Mouse (Mus musculus) layer of hippocampus, adult 2 months (tissue): ENCODE results near the gene Wnt3a. TPM values are rescaled to one million over a fixed set of nuclear protein-coding genes. Genes with fewer than 3 reads are reported as not detected.
A peak's percentile ranks its signal among the peaks of the same experiment; 100 is the strongest.

Experiments used
- DNase-seq, 2 experiments: peaks; one replicate each; pipeline ENCODE4 v3.0.0; 2022; ENCODE audit warnings: low spot score in 2 of 2
- H3K27ac ChIP-seq: fragments of 200-600 bp; 2 replicates; pipeline ENCODE4 v1.8.1; 2022
- H3K4me3 ChIP-seq: fragments of 200-600 bp; 2 replicates; pipeline ENCODE4 v1.8.1; 2022; ENCODE audit warnings: mild to moderate bottlenecking
- CTCF ChIP-seq: fragments of 200-600 bp; conservative IDR thresholded peaks from 2 replicates; pipeline ENCODE4 v1.8.1; 2022; ENCODE audit warnings: antibody characterized with exemption, mild to moderate bottlenecking, moderate library complexity
- microRNA-seq, 2 experiments: library from miRNA; unstranded; fragments of <30 nt; microRNA quantifications; one replicate each; pipeline ENCODE4 v1.2.0; 2021
- total RNA-seq, 2 experiments: library from RNA; stranded (reverse); gene quantifications; 2 replicates each; pipeline ENCODE4 v1.2.3; 2021

The Wnt3a gene
- total RNA-seq, 2 experiments from 2014 or later, result 0.13 TPM; not detected in 1

GRCm38 (mm10) chr11:59201216-59202002 lies 89.1 kb downstream of the Wnt3a start:
- Histone ChIP-seq H3K27ac (peak overlapping the region; percentile 91), H3K4me3 (peak overlapping the region; percentile 93)
- DNase-seq, result no peak
- no peak for TF ChIP-seq CTCF

Small RNAs within 50 kb of the gene (microRNA-seq; reads per million reads assigned to microRNA genes)
- gene Gm24756, result 0 reads per million in 2 experiments

Other genes starting within 250 kb of the Wnt3a start
- 1 to 10 TPM; 1.2 to 1.5 TPM for gene Obscn, start 154.3 kb downstream of the Wnt3a start, total RNA-seq
- 1 to 10 TPM; 7.8 to 8.7 TPM for gene Iba57, start 127.0 kb downstream of the Wnt3a start, total RNA-seq
- gene Gjc2, start 107.5 kb downstream of the Wnt3a start, total RNA-seq, result 10 to 100 TPM; 10.2 to 10.8 TPM
- 100 to 1,000 TPM; 134 to 136 TPM for gene Guk1, start 98.5 kb downstream of the Wnt3a start, total RNA-seq
- 10 to 100 TPM; 37.3 to 39.3 TPM for gene Mrpl55, start 88.3 kb downstream of the Wnt3a start, total RNA-seq
- gene 2310033P09Rik, start 82.4 kb downstream of the Wnt3a start, total RNA-seq, result 10 to 100 TPM; 21.6 to 22.3 TPM
- 100 to 1,000 TPM; 498 to 523 TPM for gene Arf1, start 62.5 kb downstream of the Wnt3a start, total RNA-seq
- gene Wnt9a, start 16.2 kb upstream of the Wnt3a start, total RNA-seq, result 1 to 10 TPM; 3.8 TPM
- not detected for gene Prss38, start 84.9 kb upstream of the Wnt3a start, total RNA-seq
- 10 to 100 TPM; 27.0 to 28.0 TPM for gene Jmjd4, start 159.3 kb upstream of the Wnt3a start, total RNA-seq
- gene Snap47, start 160.4 kb upstream of the Wnt3a start, total RNA-seq, result 100 to 1,000 TPM; 341 to 356 TPM
- gene Zfp867, start 181.7 kb upstream of the Wnt3a start, total RNA-seq, result 1 to 10 TPM; 4.9 to 5.1 TPM
- gene Zkscan17, start 236.0 kb upstream of the Wnt3a start, total RNA-seq, result 1 to 10 TPM; 8.5 to 8.7 TPM